Mouse (Mus musculus): Measurements from ENCODE around the gene Map3k7cl. TPM values are rescaled to one million over a fixed set of nuclear protein-coding genes. Genes with fewer than 3 reads are reported as not detected.

Gene Map3k7cl
- total and polyA plus RNA-seq, 2 experiments from 2014 or later, result 0.14 to 0.26 TPM

DNA sequence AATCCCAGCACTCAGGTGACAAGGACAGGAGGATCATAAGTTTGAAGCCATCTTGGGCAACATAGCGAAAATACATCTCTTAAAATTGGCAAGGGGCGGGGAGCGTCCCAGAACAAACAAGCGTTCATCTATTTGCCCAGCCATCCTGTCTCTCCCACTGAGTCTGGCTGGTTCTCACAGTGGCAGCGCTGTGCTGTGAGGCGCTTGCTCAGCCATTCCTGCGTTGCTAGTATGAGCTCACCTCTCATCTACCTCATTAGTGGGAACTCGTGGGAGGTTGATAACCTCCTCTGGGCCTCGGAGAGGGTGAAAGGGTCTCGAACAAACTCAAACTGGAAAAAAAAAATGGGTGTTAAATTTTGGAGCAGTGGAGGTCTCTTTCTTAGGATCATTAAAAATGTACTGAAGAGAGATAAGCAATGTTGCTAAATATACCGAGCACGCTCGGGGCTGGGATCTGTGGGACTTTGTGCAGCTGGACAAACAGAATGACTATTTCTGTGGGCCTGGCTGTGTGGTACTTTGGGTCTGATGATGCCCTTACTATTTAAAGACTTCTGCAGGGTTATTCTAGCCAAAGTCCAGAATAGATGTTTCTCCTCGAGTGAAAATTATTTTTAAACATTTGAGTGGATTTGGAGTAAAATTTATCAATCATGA, 91.1 kb downstream of the Map3k7cl start:
- WGBS, result 74% methylated on average over 14 of the region's 14 CpGs
- no peak for TF ChIP-seq CTCF (IDR thresholded peaks at IDR 0.05; ENCODE audit: low read depth)
- H3K9ac ChIP-seq (replicated peaks; ENCODE audit: low read length), result no peak overlapping the region
- no peaks in the 10 kb centered on the region for H3K9me3 ChIP-seq (ENCODE audit: low read length)
- H3K27me3 ChIP-seq (ENCODE audit: insufficient read depth, low read length), result no peaks in the 10 kb centered on the region
- H3K27ac ChIP-seq, result no peak overlapping the region
- H3K4me3 ChIP-seq (ENCODE audit: low read length), result no peak overlapping the region
- H3K4me2 ChIP-seq (ENCODE audit: low read depth, low read length), result no peak overlapping the region
- no peaks in the 10 kb centered on the region for H3K36me3 ChIP-seq (ENCODE audit: insufficient read depth, low read length)
- no peak for ATAC-seq
- DNase-seq (ENCODE audit: low spot score), result no peak
- no peaks in the 10 kb centered on the region for H3K4me1 ChIP-seq (ENCODE audit: insufficient read depth, low read length)

Other genes with a start within 250 kb of the Map3k7cl start
- gene N6amt1, start 199.1 kb upstream of the Map3k7cl start, total RNA-seq (2014; rRNA removed), result 7.8 and 10.0 TPM in 2 replicates
- 33.8 and 34.6 TPM in 2 replicates for gene N6amt1, start 199.1 kb upstream of the Map3k7cl start, polyA plus RNA-seq (2015; fragmentation: Nextera tagmentation; extraction: Ambion mirVana)
- gene Ltn1, start 120.7 kb upstream of the Map3k7cl start, total RNA-seq (2014; rRNA removed), result 15.4 and 16.2 TPM in 2 replicates
- 18.2 and 19.0 TPM in 2 replicates for gene Ltn1, start 120.7 kb upstream of the Map3k7cl start, polyA plus RNA-seq (2015; fragmentation: Nextera tagmentation; extraction: Ambion mirVana)
- 3.8 and 9.4 TPM in 2 replicates for gene Rwdd2b, start 112.8 kb upstream of the Map3k7cl start, total RNA-seq (2014; rRNA removed)
- gene Rwdd2b, start 112.8 kb upstream of the Map3k7cl start, polyA plus RNA-seq (2015; fragmentation: Nextera tagmentation; extraction: Ambion mirVana), result 15.9 and 16.8 TPM in 2 replicates
- 15.6 and 32.2 TPM in 2 replicates for gene Usp16, start 98.6 kb upstream of the Map3k7cl start, total RNA-seq (2014; rRNA removed)
- 42.9 and 43.3 TPM in 2 replicates for gene Usp16, start 98.6 kb upstream of the Map3k7cl start, polyA plus RNA-seq (2015; fragmentation: Nextera tagmentation; extraction: Ambion mirVana)
- 91.4 and 136 TPM in 2 replicates for gene Cct8, start 57.5 kb upstream of the Map3k7cl start, total RNA-seq (2014; rRNA removed)
- gene Cct8, start 57.5 kb upstream of the Map3k7cl start, polyA plus RNA-seq (2015; fragmentation: Nextera tagmentation; extraction: Ambion mirVana), result 343 and 349 TPM in 2 replicates
- gene Bach1, start 145.6 kb downstream of the Map3k7cl start, total RNA-seq (2014; rRNA removed), result 34.2 and 44.5 TPM in 2 replicates
- gene Bach1, start 145.6 kb downstream of the Map3k7cl start, polyA plus RNA-seq (2015; fragmentation: Nextera tagmentation; extraction: Ambion mirVana), result 12.3 and 13.1 TPM in 2 replicates